Mouse (Mus musculus) layer of hippocampus, postnatal 10 days (tissue): ENCODE results near the gene Jmy. TPM values are rescaled to one million over a fixed set of nuclear protein-coding genes. Genes with fewer than 3 reads are reported as not detected.
A peak's percentile ranks its signal among the peaks of the same experiment; 100 is the strongest.

Source experiments
- DNase-seq, 2 experiments: peaks; one replicate each; pipeline ENCODE4 v3.0.0; 2021; ENCODE audit warnings: low spot score in 2 of 2
- total RNA-seq, 2 experiments: library from RNA; stranded (reverse); gene quantifications; 2 replicates each; pipeline ENCODE4 v1.2.3; 2021

Jmy gene
- total RNA-seq, 2 experiments from 2014 or later = 35.4 to 41.6 TPM

DNA sequence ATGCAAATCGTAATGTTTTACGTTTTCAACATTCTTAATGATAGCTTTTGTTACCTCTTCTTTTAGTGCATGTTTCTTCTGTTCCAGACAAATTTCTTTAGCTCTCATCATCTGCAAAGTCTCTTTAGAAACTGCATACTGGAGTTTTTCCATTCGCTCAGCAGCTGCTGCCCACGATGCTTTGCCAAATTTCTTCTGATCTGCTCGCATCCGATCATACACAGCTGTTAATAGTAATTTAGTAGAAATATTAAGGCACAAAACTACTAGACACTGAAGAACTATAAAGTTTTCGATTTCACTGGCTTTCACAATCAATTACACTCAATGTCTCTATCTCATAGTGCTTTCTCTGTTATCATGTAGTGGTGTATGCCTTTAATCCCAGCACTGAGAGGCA is 40.0 kb downstream of the Jmy start:
- no peak for DNase-seq

DNA sequence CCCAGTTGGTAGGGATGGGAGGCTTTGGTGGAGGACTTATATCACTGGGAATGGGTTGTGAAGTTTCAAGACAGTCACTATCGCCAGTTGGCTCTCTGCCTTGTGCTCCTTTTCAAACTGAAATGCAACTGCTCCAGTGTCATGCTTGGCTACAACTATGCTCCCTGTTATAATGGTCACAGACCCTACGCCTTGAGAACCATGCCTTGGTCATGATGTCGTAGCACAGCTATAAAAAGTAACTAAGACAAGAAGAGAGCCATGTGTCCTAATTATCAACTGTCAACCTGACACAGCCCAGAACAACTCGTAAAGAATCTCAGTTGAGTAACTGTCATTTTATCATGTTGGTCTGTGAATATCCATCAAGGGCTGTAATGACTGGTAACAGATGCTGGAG is 41.0 kb downstream of the Jmy start:
- DNase-seq = no peak

DNA sequence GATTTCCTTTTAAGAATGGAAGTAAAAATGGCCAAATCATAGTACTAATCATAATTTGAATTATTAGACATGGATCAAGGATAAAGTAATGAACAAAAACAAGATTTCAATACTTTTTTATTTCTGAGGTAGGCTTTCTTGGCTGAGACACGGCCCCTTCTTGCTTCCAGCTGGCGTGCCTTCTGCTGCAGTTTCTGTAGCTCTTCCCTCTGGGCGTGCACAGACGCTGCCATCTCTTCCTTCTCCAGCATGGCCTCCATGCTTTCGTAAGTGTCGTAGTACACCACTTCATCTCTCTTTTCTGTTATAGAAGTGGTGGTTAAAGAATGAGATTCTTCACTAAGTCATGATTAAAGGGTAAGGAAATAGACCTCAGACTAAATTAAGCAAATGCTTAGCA is 46.3 kb downstream of the Jmy start:
- DNase-seq = peak in 1 of 2 experiments; percentile 37

DNA sequence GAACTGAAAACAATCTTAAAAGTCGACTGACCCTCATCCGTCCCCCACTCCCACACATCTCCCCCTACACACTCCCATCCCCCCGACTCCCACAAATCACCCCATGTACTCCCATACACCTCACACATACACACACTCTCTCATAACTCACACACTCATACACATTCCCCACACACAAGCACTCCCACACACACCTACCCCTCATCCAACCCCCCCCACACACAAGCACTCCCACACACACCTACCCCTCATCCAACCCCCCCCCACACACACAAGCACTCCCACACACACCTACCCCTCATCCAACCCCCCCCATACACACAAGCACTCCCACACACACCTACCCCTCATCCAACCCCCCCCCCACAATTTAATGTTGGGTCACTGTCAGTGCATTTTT is 59.4 kb downstream of the Jmy start:
- no peak for DNase-seq

DNA sequence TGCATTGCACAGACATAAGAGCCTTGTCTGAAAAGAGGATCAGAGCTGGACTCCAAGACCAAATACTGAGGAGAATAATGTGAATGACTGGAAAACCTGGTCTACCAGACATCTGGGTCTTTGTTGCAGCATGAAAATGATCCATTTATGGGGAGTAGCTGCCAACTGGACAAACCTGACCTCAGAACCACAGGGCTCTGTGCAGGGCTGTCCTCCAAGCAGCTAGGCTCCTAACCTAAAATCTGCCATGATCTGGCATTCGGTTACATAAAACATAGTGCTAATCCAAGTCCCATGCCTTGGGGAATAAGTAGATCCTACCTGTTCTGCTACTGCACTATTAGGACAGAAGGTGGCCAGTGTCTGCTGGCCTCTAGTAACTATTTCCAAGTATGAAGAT is 70.4 kb downstream of the Jmy start:
- DNase-seq = no peak

DNA sequence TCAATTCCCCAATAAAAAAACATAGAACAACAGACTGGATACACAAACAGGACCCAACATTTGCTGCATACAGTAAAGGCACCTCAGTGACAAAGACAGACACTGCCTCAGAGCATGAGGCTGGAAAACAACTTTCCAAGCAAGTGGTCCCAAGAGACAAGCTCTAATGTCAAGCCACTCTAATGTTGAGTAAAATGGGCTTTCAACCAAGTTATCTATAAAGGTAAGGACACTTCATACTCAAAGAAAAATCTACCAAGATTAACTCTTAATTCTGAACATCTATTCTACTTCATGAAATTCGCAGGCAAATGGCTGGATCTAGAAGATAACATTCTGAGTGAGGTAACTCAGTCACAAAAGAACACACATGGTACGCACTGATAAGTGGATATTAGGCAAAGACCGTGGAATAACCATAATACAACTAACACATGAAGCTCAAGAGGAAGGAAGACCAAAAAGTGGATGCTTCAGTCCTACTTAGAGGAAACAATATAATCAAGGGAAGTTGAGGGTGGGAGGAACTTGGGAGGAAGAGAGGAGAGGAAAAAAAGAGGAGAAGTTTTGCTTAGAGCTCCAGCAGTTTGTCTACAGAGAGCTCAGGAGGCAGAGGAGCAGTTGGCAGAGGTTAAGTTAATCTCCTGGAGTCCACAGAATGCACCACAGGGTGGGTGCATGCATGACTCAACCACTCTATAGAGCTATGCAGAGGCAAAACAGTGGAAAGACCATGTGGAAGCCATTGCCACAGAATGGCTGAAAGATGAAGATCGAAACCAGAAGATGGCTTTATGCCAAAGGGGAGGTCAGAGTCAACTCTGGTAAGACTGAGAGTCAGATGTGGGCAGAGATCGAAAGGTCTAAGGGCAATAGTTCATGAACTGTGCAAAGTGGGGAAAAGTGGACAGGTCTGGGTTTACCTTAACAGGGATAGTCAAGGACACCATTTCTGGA is 71.4 kb downstream of the Jmy start:
- DNase-seq = no peak

DNA sequence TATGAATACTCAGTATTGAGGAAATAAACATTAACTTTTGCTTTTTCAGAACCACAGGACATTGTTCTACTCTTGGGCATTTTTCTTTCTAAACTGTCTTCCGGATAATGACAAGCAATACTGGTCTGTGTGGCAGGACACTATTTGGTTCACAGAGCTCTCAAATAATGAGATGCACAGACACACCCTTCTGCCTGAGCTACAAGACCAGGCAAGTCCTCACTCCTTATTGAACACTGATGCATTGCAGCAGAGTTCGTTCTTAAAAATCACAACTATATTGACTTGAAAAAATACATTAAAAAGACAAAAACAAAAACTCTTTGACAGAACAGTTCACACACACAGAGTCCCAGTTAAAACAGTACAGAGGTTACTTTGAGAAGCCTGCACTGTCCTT is 76.4 kb downstream of the Jmy start:
- DNase-seq = no peak

DNA sequence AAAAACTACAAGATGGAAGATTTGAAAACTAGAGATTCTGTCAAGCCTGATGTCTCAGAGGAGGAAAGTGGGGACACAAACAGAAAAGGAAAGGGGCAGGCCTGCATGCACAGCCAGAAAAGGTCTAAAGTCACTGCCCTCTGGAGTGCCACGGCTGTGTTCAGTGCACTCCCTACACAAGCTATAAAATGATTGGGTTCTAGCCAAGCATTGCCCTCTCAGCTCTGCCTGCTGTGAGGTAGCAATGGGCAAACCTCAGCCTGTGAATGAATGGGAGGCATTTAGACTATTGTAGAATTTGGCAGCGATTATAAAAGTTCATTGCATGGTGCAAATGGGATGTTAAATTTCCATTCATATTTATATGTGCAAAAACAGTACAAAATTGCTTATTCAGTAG is 79.8 kb downstream of the Jmy start:
- DNase-seq = no peak

DNA sequence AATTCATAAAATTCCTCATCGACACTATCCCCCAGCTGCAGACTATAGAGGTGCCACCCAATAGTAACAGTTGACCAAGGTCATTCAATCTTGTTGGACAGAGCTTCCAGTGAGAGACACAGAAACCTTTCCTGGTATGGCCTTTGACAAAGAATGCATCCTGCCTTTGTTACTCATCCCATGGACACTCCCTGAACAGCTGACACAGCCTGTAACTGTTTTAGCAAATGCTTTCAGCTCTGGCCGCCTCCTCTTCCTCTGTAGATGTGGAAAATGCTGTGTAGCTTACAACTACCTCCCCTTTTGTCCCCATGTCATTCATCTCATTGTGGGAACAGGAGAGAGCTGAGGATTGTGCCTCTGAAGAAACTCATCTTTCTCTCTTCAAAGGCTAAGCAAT is 81.3 kb downstream of the Jmy start:
- no peak for DNase-seq

DNA sequence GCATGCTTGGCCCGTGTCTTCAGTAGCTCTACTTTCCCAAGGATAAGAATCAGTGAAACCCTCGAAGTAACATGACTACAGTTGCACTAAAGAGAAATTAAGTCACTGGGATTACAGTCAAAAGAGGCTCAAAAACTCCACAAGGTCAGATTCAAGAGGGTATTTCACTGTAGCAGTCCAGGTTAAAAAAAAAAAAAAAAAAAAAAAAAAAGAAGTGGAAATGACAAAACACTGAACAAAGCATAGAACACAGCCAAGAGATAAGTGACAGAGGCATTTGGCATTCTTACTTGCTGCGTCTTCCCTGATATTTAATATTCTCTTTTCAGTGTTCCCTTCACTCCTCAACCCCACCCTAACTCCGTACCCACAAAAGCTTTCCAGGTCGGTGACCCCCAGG is 84.6 kb downstream of the Jmy start:
- no peak for DNase-seq

DNA sequence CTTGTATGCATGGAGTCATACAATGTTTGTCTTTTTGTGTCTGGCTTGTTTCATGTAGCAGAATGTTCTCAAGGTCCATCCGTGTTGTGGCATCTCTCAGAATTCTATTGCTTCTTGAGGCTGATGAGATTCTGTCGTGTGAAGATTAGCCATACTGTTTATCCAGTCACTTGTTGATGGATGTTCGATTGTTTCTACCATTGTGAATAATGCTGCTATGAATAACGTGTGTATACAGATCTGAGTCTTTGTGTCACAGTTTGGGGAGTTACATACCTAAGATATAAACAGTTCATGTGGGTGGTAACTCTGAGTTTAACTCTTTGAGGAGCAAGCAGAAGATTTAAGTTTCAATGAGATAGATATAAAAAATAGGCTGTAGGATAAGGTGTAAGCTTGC is 89.3 kb downstream of the Jmy start:
- no peak for DNase-seq

DNA sequence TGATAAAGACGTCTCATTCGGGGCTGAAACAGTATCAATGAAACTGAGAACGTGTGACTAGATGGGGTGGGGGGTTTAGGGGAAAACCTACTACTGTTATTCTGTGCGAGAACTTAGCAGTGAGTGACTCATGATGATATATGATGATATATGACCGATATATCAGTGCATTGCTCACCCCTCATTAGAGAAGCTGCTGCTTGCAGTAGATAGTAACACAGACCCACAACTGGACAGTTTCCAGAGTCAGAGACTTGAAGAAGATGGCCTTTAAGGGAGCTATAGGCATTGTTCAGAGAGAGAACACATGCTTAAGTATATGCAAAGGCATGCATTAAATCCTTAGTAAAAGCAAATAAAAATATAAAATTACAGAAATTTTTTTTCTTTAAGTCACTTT is 92.8 kb downstream of the Jmy start:
- DNase-seq = no peak

DNA sequence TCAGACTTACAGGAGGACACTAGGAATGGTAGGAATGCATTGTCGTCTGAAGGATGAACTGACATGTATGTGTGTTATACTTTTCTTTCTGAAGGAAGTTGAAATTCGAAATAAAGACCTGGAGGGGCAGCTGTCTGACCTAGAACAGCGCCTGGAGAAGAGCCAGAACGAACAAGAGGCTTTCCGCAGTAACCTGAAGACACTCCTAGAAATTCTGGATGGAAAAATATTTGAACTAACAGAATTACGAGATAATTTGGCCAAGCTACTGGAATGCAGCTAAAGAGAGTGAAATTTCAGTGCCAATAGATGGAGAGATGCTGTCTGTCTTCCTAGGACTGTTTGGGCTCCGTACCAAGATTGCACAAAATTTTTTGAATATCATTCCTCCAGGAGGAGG is 97.7 kb downstream of the Jmy start:
- no peak for DNase-seq

DNA sequence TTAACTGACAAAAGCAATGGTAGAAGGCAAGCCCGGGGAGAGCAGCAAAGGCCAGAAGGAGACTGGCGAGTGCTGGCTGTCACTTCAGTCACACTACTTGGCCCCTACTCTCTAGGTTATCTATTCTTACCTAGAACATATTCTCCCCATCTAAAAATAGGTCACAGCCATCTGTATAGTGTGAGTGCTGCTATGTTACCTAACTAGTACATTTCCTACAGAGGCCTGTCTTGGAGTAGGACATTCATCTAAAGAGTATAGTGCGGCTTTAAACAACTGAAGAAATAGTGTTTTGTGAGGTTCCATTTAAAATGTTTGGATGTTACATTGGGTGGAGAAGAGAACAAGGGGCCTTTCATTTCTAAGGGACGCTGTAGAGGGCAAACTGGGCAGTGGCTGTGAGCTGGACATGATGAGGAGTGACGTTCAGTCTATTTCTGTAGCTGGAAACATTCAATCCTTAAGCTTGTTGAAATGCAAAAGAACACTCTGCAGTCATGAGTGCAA is 99.8 kb downstream of the Jmy start:
- DNase-seq = no peak

DNA sequence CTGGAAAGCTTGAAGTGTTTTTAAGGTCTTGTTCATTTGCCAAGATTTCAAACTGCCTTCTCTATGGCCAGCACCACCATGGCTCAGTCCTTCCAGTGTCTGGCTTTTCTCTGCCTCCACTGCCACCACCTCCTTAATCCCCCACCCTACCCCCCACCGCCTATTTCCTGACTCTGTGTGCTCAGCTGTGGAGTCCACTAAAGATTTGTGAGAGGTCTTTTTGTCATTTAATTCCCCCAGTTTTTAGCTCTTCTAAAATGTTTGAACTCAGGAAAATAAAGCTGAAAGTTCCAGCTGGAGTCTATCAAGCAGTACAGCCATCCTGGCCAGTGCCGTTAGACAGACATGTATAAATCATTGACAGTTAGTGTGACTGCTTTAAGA is 110.4 kb downstream of the Jmy start:
- no peak for DNase-seq

DNA sequence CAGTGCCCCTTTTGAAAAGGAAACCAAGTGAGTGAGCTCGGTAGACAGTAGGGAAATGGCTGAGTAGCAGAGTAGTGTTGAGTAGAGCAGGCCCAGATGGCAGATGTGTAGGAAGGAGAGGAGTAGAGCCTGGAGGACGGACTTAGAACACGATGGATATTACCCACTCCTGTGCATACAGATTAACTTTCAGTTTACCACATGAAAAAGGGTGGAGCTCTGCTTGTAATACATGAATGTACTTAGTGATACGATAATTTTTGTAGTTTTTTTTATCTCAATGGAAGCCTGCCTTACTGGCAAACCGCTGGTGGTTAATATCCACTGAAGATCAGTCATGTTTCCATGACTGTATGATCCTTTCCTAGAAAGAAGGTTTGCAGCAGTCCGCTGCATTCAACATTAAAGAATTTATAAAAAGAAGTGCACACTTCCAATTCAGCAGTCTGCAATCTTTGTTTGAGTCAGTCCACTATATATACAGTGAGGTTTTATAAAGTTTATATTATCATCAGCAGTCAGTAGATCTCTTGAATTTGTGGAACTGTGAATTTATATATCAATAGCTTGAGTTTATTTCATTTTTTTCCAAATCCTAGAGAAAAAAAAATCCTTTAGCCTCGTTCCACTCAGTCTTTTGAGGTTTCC is 110.9 kb downstream of the Jmy start:
- DNase-seq = no peak

DNA sequence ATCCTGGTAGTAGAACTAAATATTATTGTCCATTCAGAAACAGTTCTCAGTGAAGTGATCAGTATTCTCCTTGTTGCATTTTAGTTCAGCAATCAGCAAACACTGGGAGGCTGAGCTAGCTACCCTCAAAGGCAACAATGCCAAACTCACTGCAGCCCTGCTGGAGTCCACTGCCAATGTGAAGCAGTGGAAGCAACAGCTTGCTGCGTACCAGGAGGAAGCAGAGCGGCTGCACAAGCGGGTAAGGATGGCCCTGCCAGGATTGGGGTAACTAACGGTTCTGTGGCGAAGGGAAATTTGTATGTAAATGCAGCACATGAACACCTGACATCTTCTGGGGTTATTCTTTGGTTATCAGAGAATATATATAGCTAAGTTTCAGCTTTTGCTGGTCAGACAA is 112.2 kb downstream of the Jmy start:
- peak; percentile 17 to 27 for DNase-seq

DNA sequence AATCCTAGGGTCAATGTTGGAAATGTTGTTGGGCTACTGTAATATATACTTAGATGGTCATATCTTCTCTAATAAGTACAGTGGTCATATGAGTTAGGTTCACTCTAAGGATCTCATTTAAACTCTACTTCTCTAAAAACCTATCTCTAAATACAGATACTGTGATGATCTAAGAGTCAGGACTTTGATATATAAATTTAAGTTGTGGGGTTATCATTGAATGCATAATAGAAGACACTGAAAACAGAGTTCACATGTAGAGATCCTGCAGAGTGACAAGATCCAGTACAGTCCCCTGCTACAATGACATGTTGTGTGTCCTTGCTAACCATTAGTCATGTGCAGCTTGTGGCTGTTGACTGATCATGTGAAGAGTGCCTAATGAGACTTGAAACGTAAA is 114.5 kb downstream of the Jmy start:
- DNase-seq = no peak

DNA sequence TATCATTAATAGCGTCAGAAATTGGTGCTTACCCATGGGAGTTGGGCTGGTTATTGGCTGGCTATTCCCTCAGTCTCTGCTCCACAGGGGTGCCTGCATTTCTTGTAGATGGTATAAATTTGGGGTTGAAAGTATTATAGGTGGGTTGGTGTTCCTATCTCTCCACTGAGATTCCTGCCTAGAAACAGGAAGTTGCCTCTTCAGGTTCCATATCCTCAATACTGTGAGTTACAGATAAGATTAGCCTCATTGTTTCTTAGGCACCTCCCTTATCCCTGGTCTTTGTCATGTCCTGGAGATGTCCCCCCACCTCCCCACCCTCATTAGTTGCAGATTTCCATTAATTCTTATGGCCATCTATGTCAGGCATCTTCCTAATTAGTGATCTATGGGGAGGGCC is 115.1 kb downstream of the Jmy start:
- no peak for DNase-seq

DNA sequence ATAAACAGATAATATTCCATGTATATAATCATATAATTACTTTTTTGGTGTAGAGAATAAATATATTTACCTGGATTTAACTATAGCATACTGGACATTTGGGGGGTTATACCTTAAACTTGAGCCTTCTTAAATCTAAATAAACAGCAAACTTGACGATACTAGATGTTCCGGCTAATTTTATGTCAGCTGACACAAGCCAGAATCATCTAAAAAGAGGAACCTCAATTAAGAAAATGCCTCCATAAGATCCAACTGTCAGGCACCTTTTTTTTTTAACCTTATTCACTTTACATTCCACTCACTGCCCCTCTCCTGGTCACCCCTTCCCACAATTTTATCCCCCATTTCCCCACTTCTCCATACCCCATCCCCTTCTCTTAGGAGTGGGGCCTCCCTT is 116.0 kb downstream of the Jmy start:
- DNase-seq = no peak

DNA sequence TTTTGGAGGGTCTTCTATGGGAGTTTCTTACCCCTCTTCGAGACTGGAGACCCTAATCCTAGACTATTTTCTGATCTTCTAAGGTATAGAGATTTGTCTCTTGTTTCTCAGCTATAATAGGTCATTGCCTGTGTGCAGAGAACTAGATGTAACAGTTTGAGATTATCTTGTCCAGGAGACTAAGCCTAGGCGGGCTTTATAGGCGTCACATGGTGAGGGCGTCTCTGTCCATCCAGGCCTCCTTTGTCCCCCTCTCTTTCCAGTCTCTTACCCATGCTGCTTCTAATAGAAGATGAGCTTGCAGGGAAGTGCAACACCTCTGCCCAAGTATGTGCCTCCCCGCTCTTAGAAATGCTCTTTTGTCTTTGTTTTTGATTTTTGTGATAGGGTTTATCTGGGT is 116.5 kb downstream of the Jmy start:
- DNase-seq = no peak

DNA sequence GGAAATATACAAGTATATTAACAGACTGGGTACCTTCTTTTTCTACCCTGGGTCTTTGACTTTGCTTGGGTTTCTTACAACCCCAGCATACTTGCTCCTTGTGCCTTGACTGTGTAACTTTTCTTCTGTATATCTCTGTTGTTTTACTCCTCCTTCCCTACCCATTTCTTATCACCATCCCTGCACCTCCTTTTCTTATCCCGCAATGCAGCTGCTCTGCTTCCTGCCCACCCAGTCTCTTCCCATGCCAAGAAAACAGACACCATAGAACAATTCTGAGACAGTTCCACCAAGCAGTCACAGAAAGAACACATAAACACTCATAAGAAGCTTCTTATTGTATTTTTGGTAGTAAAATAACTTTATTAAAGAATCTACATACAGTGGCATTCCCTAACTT is 118.3 kb downstream of the Jmy start:
- DNase-seq = no peak
